Mouse (Mus musculus) kidney, adult 2 months (tissue): Measurements from ENCODE around the gene Gm12216.

ENCODE experiments used
- CTCF ChIP-seq: fragments of 200-500 bp; conservative IDR thresholded peaks from 2 replicates; pipeline ENCODE4 v1.5.1; 2011; ENCODE audit warnings: low read depth, mild to moderate bottlenecking, control low read depth, low read length, moderate library complexity, mixed read lengths; ENCODE audit not compliant: insufficient read depth, insufficient read length
- POLR2A ChIP-seq: fragments of 200-500 bp; IDR thresholded peaks from one replicate; pipeline ENCODE4 v1.6.1; 2011; ENCODE audit warnings: low read depth, low read length, control low read depth

GRCm38 (mm10) chr11:53749716-53750352, 109.2 kb downstream of the Gm12216 start:
- no peak for TF ChIP-seq POLR2A
- no peak for TF ChIP-seq CTCF
